Mouse (Mus musculus) brain, embryonic 14.5 days (tissue): ENCODE data around the gene Grip2.

Experiments used
- CTCF ChIP-seq: fragments of 200-500 bp; IDR thresholded peaks from 2 replicates; pipeline ENCODE4 v1.5.1; 2012; ENCODE audit warnings: inconsistent platforms, mild to moderate bottlenecking, moderate library complexity, borderline replicate concordance; ENCODE audit not compliant: insufficient read depth, insufficient read length; ENCODE audit errors: extremely low read depth
- POLR2A ChIP-seq: fragments of 200-500 bp; IDR thresholded peaks from 2 replicates; pipeline ENCODE4 v1.6.1; 2012; ENCODE audit warnings: mild to moderate bottlenecking, inconsistent platforms, borderline replicate concordance; ENCODE audit not compliant: poor library complexity, insufficient read depth, insufficient read length, severe bottlenecking; ENCODE audit errors: extremely low read depth

GRCm38 (mm10) chr6:91754845-91755244, 72.2 kb downstream of the Grip2 start:
- TF ChIP-seq CTCF (no peak), POLR2A (no peak)
